Mouse (Mus musculus) neural tube, embryonic 11.5 days (tissue): Measurements from ENCODE around the gene Blnk. TPM values are rescaled to one million over a fixed set of nuclear protein-coding genes. Genes with fewer than 3 reads are reported as not detected.

ENCODE experiments used
- ATAC-seq: fragments of 200-750 bp; cut with Nextera tagmentation; 2 replicates; pipeline ENCODE4 v1.8.0; 2017; ENCODE audit warnings: moderate number of reproducible peaks, mild to moderate bottlenecking, moderate TSS enrichment, moderate library complexity; ENCODE audit not compliant: insufficient read depth, low FRiP score, low TSS enrichment
- DNase-seq: peaks from one replicate; pipeline ENCODE4 v3.0.0-alpha.2; 2015; ENCODE audit warnings: low spot score
- H3K27ac ChIP-seq: fragments of 300-500 bp; sonication (generic); 2 replicates; pipeline ENCODE4 v1.5.1; 2014; ENCODE audit warnings: low read depth, mild to moderate bottlenecking, low read length
- H3K27me3 ChIP-seq: fragments of 300-500 bp; sonication (generic); 2 replicates; pipeline ENCODE4 v1.6.1; 2014; ENCODE audit warnings: mild to moderate bottlenecking, low read length, mixed read lengths; ENCODE audit not compliant: control insufficient read depth, insufficient read depth
- H3K36me3 ChIP-seq: fragments of 300-500 bp; sonication (generic); 2 replicates; pipeline ENCODE4 v1.6.1; 2014; ENCODE audit warnings: mild to moderate bottlenecking, low read length, moderate library complexity, mixed read lengths; ENCODE audit not compliant: control insufficient read depth, insufficient read depth
- H3K4me1 ChIP-seq: fragments of 300-500 bp; sonication (generic); 2 replicates; pipeline ENCODE4 v1.6.1; 2014; ENCODE audit warnings: low read length, mixed read lengths; ENCODE audit not compliant: control insufficient read depth, insufficient read depth
- H3K4me2 ChIP-seq: fragments of 300-500 bp; sonication (generic); 2 replicates; pipeline ENCODE4 v1.6.1; 2014; ENCODE audit warnings: low read depth, mild to moderate bottlenecking, moderate library complexity
- H3K4me3 ChIP-seq: fragments of 300-500 bp; sonication (generic); 2 replicates; pipeline ENCODE4 v1.5.1; 2014; ENCODE audit warnings: low read depth, low read length
- H3K9ac ChIP-seq: fragments of 300-500 bp; sonication (generic); 2 replicates; pipeline ENCODE4 v1.6.1; 2014; ENCODE audit warnings: mild to moderate bottlenecking, low read length
- H3K9me3 ChIP-seq: fragments of 300-500 bp; sonication (generic); 2 replicates; pipeline ENCODE4 v1.6.1; 2016; ENCODE audit warnings: low read length; ENCODE audit not compliant: control insufficient read depth
- WGBS: fragments of 180-500 bp; shearing (Covaris S2); extraction: QIAGEN DNeasy Blood & Tissue Kit; methylation state at CpG from one replicate; pipeline ENCODE4 v1.1.7; 2014; 5-methylcytosine and 5-hydroxymethylcytosine counted together
- polyA plus RNA-seq: library from polyadenylated mRNA; unstranded; fragments of >200 nt; fragmentation: Nextera tagmentation; extraction: Ambion mirVana; gene quantifications from 2 replicates; pipeline ENCODE4 v1.2.1, GENCODE M21; 2014

Blnk gene
- polyA plus RNA-seq, 1 experiment from 2014 or later, result 0.45 TPM

DNA sequence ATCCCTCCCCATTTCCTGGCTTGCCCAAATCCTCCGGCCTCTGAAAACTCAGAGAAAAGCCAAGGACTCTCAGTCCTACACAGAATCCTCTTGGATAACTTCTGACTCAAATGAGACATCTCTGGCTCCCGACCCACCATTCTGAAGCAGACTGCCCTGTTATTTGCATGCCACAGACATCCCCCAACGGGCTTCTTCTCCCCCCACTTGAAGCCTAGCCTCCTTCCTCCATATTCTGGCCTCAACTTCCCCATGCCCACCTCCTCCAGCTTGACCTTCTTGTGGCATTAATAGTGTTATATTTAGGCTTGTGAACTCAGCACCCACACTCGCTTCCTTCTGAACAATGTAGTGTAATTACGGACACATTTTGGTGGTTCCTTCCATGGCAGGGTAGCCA lies 13.7 kb downstream of the Blnk start:
- ATAC-seq, result no peak
- H3K9ac ChIP-seq, result no peak overlapping the region
- no peaks in the 10 kb centered on the region for H3K27me3 ChIP-seq
- H3K27ac ChIP-seq, result no peak overlapping the region
- no peaks in the 10 kb centered on the region for H3K36me3 ChIP-seq
- H3K4me2 ChIP-seq, result no peak overlapping the region
- no peak overlapping the region for H3K4me3 ChIP-seq
- H3K9me3 ChIP-seq, result no peaks in the 10 kb centered on the region
- 81% methylated on average over 5 of the region's 5 CpGs for WGBS
- H3K4me1 ChIP-seq, result no peaks in the 10 kb centered on the region
- DNase-seq, result no peak

DNA sequence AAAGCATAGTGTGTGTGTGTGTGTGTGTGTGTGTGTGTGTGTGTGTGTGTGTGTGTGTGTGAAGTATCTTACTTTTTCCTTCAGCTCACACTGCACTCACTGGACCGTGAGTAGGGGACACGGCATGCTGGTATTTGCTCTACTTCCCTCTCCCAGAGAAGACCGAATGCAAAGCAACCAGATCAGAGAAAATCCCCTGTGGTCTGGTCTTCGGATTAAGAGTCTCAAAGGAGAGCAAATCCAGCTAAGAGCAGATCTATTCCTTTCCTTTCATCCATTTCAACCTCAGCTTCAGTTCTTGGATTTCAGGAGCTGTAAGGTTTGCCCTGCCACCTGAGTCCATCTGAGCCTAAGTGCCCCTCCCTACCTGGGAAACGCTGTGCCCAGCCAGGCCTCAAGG lies 16.3 kb downstream of the Blnk start:
- Histone ChIP-seq H3K4me2 (no peak overlapping the region), H3K36me3 (no peaks in the 10 kb centered on the region), H3K4me1 (no peaks in the 10 kb centered on the region), H3K9ac (no peak overlapping the region), H3K27me3 (no peaks in the 10 kb centered on the region), H3K9me3 (no peaks in the 10 kb centered on the region), H3K27ac (no peak overlapping the region), H3K4me3 (no peak overlapping the region)
- DNase-seq, result no peak
- ATAC-seq, result no peak
- WGBS, result 73% methylated on average over 5 of the region's 5 CpGs

DNA sequence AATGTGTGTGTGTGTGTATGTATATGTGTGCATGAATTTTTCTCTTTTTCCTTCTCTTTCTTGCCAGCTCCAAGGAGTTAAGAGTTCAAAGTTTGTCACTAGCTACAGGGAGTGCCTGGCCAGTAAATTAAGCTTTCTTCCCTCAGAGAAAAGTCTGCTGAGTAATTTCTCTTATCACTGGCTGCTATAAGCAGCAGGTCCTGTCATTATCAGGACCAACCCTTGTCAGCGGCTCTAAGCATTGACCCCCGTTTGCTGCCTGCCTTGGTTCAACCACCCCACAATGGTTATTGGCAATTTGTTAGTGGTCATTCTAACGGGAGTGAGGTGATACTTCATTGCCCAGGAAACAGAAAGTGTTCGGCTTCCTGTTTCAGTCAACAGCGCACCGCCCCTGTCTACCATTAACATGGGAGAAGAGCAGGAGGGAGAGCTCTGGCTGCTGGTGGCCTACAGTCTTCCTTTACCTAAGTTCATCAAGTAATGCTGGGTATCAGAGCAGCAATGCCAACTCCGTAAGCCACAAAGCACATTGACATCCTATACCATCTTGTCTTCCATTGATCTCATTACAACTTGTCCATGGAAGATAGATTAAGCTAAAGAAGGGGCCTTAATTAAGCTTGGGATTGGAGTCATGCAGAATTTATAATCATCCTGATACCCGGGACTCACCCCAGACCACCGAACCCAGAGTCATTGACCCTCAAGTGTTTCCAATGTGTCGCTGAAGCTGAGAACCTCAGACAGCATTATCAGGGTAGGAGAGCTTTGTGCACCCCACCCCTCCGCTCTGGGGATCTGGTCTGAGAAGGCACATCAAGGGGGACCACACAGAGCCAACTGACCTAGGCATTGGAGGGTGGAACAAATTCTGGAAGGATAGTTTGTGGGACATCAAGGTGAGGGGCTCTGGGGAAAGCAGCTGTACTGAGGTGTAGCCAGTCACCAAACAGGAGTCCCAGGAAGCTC lies 17.1 kb downstream of the Blnk start:
- Histone ChIP-seq H3K4me1 (no peaks in the 10 kb centered on the region), H3K4me3 (no peak overlapping the region), H3K4me2 (no peak overlapping the region), H3K27ac (no peak overlapping the region), H3K9ac (no peak overlapping the region), H3K9me3 (no peaks in the 10 kb centered on the region), H3K36me3 (no peaks in the 10 kb centered on the region), H3K27me3 (no peaks in the 10 kb centered on the region)
- no peak for DNase-seq
- WGBS, result 83% methylated on average over 11 of the region's 11 CpGs
- no peak for ATAC-seq

DNA sequence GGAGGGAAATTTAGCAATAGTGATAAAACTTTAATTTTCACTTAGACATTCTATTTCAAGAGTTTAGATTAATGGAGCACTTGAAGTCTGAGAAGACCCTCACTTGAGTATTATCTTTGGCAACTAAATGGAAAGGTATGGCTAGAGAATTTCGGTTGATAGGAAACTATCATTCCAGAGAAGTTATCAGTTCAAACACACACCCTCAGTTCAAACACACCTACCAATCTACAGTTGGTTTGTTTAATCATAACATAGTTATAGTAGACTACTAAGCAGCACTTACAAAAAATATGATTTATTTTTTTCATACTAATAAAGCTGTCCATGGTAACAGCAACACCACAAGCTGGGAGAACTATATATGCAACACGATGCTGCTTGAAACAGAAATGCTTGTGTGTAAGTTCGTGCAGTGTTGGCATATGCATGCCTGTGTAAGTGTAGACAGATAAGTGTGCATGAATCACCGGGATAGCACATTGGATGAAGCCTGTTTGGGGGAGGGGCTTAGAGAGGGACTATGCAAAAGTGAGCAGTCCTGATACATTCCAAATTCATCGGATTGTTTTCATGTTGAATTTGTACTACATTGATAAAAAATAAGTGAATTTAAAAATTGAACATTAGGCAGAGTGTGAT lies 22.9 kb downstream of the Blnk start:
- ATAC-seq (no peak), DNase-seq (no peak)

DNA sequence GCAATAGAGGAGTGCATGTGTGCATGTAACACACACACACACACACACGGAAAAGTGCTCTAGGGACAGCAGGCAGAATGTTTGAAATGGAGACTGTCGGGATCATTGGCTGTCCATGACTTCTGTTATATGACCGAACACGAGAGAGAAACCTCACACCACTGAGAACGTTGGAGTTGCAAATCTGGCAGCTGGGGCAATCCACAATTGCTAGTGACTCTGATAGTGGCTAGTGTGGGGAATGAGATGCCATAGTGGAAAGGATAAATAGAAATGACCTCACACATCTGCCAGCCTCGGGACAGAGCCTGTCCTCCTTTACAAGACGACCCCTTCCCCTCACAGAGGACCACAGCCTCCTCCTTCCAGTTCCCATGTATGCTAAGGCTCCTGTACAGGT lies 23.6 kb downstream of the Blnk start:
- Histone ChIP-seq H3K27ac (no peak overlapping the region), H3K36me3 (no peaks in the 10 kb centered on the region), H3K9ac (no peak overlapping the region), H3K4me2 (no peak overlapping the region), H3K4me3 (no peak overlapping the region), H3K4me1 (no peaks in the 10 kb centered on the region), H3K9me3 (no peaks in the 10 kb centered on the region), H3K27me3 (no peaks in the 10 kb centered on the region)
- ATAC-seq (no peak), DNase-seq (no peak)
- 79% methylated on average over 7 of the region's 7 CpGs for WGBS

More for the DNA sequence above, 22.9 kb downstream of the Blnk start:
- no peaks in the 10 kb centered on the region for H3K27me3 ChIP-seq
- no peak overlapping the region for H3K9ac ChIP-seq
- H3K4me2 ChIP-seq, result no peak overlapping the region
- WGBS, result 90% methylated on average over 5 of the region's 5 CpGs
- no peaks in the 10 kb centered on the region for H3K4me1 ChIP-seq
- no peak overlapping the region for H3K4me3 ChIP-seq
- no peak overlapping the region for H3K27ac ChIP-seq
- H3K36me3 ChIP-seq, result no peaks in the 10 kb centered on the region
- no peaks in the 10 kb centered on the region for H3K9me3 ChIP-seq

DNA sequence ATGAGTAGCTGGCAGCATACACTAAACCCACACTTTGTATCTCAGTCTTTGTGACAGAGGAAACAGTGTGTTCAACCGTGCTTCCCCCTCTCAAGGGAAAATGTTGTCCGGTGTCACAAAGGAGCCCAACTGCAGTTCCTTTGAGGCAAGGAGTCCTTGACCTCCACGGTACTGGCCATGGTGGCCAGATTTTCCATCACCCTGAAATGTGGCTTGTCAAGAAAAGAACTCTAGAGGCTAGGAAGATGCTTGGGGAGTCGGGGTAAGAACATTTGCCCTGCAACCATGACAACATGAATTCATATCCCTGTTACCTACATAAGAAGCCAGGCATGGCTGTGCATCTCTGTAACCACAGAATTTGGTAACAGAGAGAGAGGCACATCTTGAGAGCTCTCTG lies 24.0 kb downstream of the Blnk start:
- no peaks in the 10 kb centered on the region for H3K27me3 ChIP-seq
- ATAC-seq (no peak), DNase-seq (no peak)
- no peak overlapping the region for H3K4me2 ChIP-seq
- H3K36me3 ChIP-seq, result no peaks in the 10 kb centered on the region
- H3K9me3 ChIP-seq, result no peaks in the 10 kb centered on the region
- no peak overlapping the region for H3K9ac ChIP-seq
- H3K4me1 ChIP-seq, result no peaks in the 10 kb centered on the region
- H3K4me3 ChIP-seq, result no peak overlapping the region
- H3K27ac ChIP-seq, result no peak overlapping the region
- WGBS, result 85% methylated on average over 4 of the region's 4 CpGs

DNA sequence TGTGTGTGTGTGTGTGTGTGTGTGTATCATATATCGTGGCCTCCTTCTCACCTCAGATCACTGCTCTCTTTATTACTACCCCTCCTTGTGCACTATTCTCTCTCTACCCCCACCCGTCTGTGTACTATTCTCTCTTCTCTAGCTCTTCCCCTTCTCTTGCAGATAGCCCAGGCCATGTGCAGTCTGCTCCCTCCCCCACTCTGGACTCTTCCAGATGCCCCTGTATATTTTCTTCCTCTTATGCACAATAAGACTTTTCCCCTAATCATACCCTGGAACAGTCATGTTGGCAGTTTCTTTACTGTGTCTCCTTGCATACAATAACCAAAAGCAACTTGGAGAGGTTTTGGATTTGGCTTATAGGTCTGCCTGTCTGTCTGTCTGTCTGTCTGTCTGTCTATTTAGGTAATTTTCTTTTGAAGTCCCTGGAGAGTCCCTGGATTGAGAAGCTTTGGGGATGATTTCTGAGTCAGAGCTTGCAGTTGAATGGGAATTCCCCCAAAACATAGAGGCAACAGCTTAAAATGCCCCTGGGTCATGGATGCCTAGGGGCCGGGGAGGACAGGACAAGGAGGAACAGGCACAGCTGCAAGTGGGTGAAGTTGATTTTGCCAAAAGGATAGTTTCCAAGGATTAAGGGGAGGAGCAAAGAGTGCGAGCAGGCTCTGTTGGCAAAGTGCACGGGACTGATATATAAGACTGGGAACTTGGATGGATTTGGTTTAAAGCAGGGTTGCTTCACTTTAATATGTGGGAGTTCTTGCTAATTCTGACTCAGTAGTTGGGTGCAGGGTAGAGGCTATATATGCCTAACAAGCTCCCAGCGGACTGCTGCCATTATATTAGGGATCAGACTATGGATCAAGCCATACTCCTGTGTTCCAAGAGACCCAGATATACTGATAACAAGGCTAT lies 29.1 kb downstream of the Blnk start:
- 88% methylated on average over 6 of the region's 6 CpGs for WGBS
- Histone ChIP-seq H3K4me1 (no peaks in the 10 kb centered on the region), H3K4me2 (no peak overlapping the region), H3K27me3 (no peaks in the 10 kb centered on the region), H3K4me3 (no peak overlapping the region), H3K9me3 (no peaks in the 10 kb centered on the region), H3K27ac (no peak overlapping the region), H3K36me3 (no peaks in the 10 kb centered on the region), H3K9ac (no peak overlapping the region)
- DNase-seq (no peak), ATAC-seq (no peak)

DNA sequence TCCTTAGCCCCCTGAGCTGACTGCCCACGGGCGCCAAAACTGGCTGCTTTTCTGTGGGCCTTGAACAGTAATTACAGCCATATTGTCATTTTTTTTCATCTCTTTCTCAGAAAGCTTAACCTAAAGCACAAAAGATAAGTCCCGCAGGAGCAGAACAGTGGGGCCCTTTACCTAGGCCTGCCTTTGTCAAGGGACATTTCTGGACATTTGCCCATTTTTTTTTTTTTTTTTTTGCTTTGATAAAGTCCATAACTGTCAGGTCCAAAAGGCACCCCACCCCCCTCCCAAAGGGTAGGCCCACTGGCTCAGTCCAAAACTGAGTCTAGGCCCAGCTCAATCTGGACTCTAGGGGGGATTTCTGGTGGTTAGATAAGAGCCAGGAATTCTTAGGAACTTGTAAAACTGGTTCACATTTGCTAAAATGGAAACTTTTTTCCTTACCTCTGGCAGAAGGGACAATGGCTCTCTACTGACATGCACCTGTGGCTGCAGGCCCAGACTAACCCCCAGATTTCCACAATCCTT lies 29.9 kb downstream of the Blnk start:
- no peak overlapping the region for H3K4me2 ChIP-seq
- 89% methylated on average over 3 of the region's 3 CpGs for WGBS
- DNase-seq (no peak), ATAC-seq (no peak)
- no peak overlapping the region for H3K4me3 ChIP-seq
- H3K27me3 ChIP-seq, result no peaks in the 10 kb centered on the region
- H3K4me1 ChIP-seq, result no peaks in the 10 kb centered on the region
- no peak overlapping the region for H3K27ac ChIP-seq
- no peaks in the 10 kb centered on the region for H3K36me3 ChIP-seq
- H3K9me3 ChIP-seq, result no peaks in the 10 kb centered on the region
- no peak overlapping the region for H3K9ac ChIP-seq
